Comparison of ENCODE assay signal across 8 mouse cellular contexts in genomic region chr2:122611654-122611973, GRCm38 (mm10). TPM values are rescaled to one million over a fixed set of nuclear protein-coding genes. Genes with fewer than 3 reads are reported as not detected.
DNase-seq lines count a peak whose midpoint lies in the region; ATAC-seq and TF ChIP-seq lines count a peak whose summit lies in the region.

No protein-coding gene starts in this region.

- 83% methylated on average over 4 of the region's 4 CpGs for WGBS in hindbrain, embryonic 12.5 days

- ATAC-seq in hindbrain, embryonic 12.5 days (ENCODE audit: low FRiP score), result no peak
- ATAC-seq in megakaryocyte-erythroid progenitor cell, adult 5-6 weeks (replicated peaks; ENCODE audit: low FRiP score, low TSS enrichment, poor library complexity, severe bottlenecking), result no peak

- H3K9me3 ChIP-seq in E14TG2a.4 (ENCODE audit: low read length), result no peaks in the 10 kb centered on the region
- H3K9me3 ChIP-seq in hindbrain, embryonic 12.5 days (replicated peaks), result no peaks in the 10 kb centered on the region
- H3K9me3 ChIP-seq in megakaryocyte, embryonic 14.5 days, result no peaks in the 10 kb centered on the region

- H3K27ac ChIP-seq in gastrocnemius, adult 2 months, result no peak overlapping the region
- no peak overlapping the region for H3K27ac ChIP-seq in hindbrain, embryonic 12.5 days

- DNase-seq in gastrocnemius, adult 2 months, result no peak
- no peak for DNase-seq in gastrocnemius, postnatal 4 days (ENCODE audit: low spot score in 2 of 2)
- DNase-seq in embryo, embryonic 11 days, result no peak
- DNase-seq in lung, postnatal 4 days, result no peak

- TF ChIP-seq CTCF in gastrocnemius, adult 2 months (IDR thresholded peaks at IDR 0.05), result no peak
- TF ChIP-seq CTCF in E14TG2a.4 (conservative IDR thresholded peaks at IDR 0.05; ENCODE audit: low read length), result no peak

- H3K4me1 ChIP-seq in E14TG2a.4 (replicated peaks; ENCODE audit: low read depth, low read length), result peaks cover 5% of the 10 kb centered on the region
- H3K4me1 ChIP-seq in hindbrain, embryonic 12.5 days, result peaks cover 5% of the 10 kb centered on the region; the same call in 1 of the 2 replicates
- H3K4me1 ChIP-seq in megakaryocyte, embryonic 14.5 days, result peaks cover 15% of the 10 kb centered on the region

- peaks cover 51% of the 10 kb centered on the region for H3K27me3 ChIP-seq in E14TG2a.4 (ENCODE audit: insufficient read depth, low read length)
- H3K27me3 ChIP-seq in hindbrain, embryonic 12.5 days, result peaks cover 4% of the 10 kb centered on the region
- peaks cover 15% of the 10 kb centered on the region for H3K27me3 ChIP-seq in megakaryocyte, embryonic 14.5 days (replicated peaks)

- intact Hi-C loops in gastrocnemius, adult 2 months (cut with DNase I), result loop anchor here (5.0 kb wide), 1 partner anchor 39 kb away; no protein-coding TSS in a partner anchor

- H3K36me3 ChIP-seq in E14TG2a.4 (ENCODE audit: insufficient read depth, low read length), result no peaks in the 10 kb centered on the region
- no peaks in the 10 kb centered on the region for H3K36me3 ChIP-seq in hindbrain, embryonic 12.5 days
- no peaks in the 10 kb centered on the region for H3K36me3 ChIP-seq in megakaryocyte, embryonic 14.5 days (replicated peaks; ENCODE audit: low read length)

- no peak overlapping the region for H3K9ac ChIP-seq in hindbrain, embryonic 12.5 days

- peak overlapping the region; percentile 89 for H3K4me2 ChIP-seq in hindbrain, embryonic 12.5 days (replicated peaks)

- peak overlapping the region; percentile 79 for H3K4me3 ChIP-seq in gastrocnemius, adult 2 months
- 0 out of 2 replicates have a peak overlapping the region, but pooled peaks have one; percentile 72 for H3K4me3 ChIP-seq in E14TG2a.4 (replicated peaks; ENCODE audit: low read length)
- H3K4me3 ChIP-seq in hindbrain, embryonic 12.5 days, result peak overlapping the region; percentile 53; the same call in 1 of the 2 replicates
- peak overlapping the region; percentile 93 for H3K4me3 ChIP-seq in megakaryocyte, embryonic 14.5 days (replicated peaks)

RNA-seq across cellular contexts. Expression of gene Gatm, which starts 0.5 kb away (rescaled TPM):
- total RNA-seq in gastrocnemius, adult 2 months (2021), result 1 to 10 TPM; 3.9 to 4.5 TPM
- total RNA-seq in gastrocnemius, postnatal 4 days (2021), result 100 to 1,000 TPM; 282 to 422 TPM
- polyA plus RNA-seq in hindbrain, embryonic 12.5 days (2016; fragmentation: Nextera tagmentation; extraction: Ambion mirVana), result 18.1 and 21.4 TPM in 2 replicates
- polyA plus RNA-seq in megakaryocyte, embryonic 14.5 days (2012; ENCODE audit: insufficient read depth, low replicate concordance), result 1.6 and 5.0 TPM in 2 replicates
- 154 and 166 TPM in 2 replicates for total RNA-seq in megakaryocyte-erythroid progenitor cell, adult 5-6 weeks (2014; fragmentation: Nextera tagmentation)
- 110 and 122 TPM in 2 replicates for total RNA-seq in megakaryocyte-erythroid progenitor cell, adult 5-6 weeks (2017)

RNA-seq across cellular contexts. Expression of gene AA467197, which starts 25.2 kb away (rescaled TPM):
- total RNA-seq in gastrocnemius, adult 2 months (2021), result under 1 TPM in 1 of 2 experiments, not detected in 1; 0.54 TPM
- total RNA-seq in gastrocnemius, postnatal 4 days (2021), result not detected
- 0.34 and 0.84 TPM in 2 replicates for polyA plus RNA-seq in hindbrain, embryonic 12.5 days (2016; fragmentation: Nextera tagmentation; extraction: Ambion mirVana)
- polyA plus RNA-seq in megakaryocyte, embryonic 14.5 days (2012; ENCODE audit: insufficient read depth, low replicate concordance), result not detected in 2 replicates
- total RNA-seq in megakaryocyte-erythroid progenitor cell, adult 5-6 weeks (2014; fragmentation: Nextera tagmentation), result not detected in 2 replicates
- total RNA-seq in megakaryocyte-erythroid progenitor cell, adult 5-6 weeks (2017), result 2.2 and 2.6 TPM in 2 replicates

Comparison
In these comparisons a context has a peak if more than half of its experiments do, and no peak if none do; other contexts are left out.
1. RNA of gene Gatm, which starts 0.5 kb away (total RNA-seq): 282 to 422 TPM in gastrocnemius, postnatal 4 days and 110 to 166 TPM in megakaryocyte-erythroid progenitor cell, adult 5-6 weeks; 3.9 to 4.5 TPM in gastrocnemius, adult 2 months; every median in the first group is over 10 times any median in the second.
2. Peak in every context shown above with its lines, with median percentiles within 50 percentile points of each other: H3K4me3 ChIP-seq.